Mouse (Mus musculus) ES-E14 (cell line): ENCODE measurements at regions not wholly inside any gene's neighbourhood (a gene's known extent, or its start where the extent isn't known, plus 50 kb on each side); places are given as distances from the start of the nearest gene placed in this dataset.

Experiments used
- CHD2 ChIP-seq: IDR thresholded peaks from 2 replicates; pipeline ENCODE4 v1.6.1; 2014; ENCODE audit warnings: mild to moderate bottlenecking, low read depth, low read length, inconsistent platforms
- MAFK ChIP-seq: IDR thresholded peaks from 2 replicates; pipeline ENCODE4 v1.6.1; 2014; ENCODE audit warnings: mild to moderate bottlenecking, low read depth, low read length, inconsistent platforms; ENCODE audit not compliant: insufficient read depth
- ZC3H11A ChIP-seq: IDR thresholded peaks from 2 replicates; pipeline ENCODE4 v1.6.1; 2012; ENCODE audit warnings: low read depth, mild to moderate bottlenecking, inconsistent platforms, low read length, borderline replicate concordance
- ZNF384 ChIP-seq: IDR thresholded peaks from 2 replicates; pipeline ENCODE4 v1.6.1; 2012; ENCODE audit warnings: low read depth, low read length, inconsistent platforms

GRCm38 (mm10) chr4:7666935-7667594 is 571.8 kb downstream of the Car8 start:
- TF ChIP-seq MAFK (no peak), ZC3H11A (no peak), CHD2 (no peak), ZNF384 (no peak)
